Mouse (Mus musculus): Measurements from ENCODE around the gene Gmds. TPM values are rescaled to one million over a fixed set of nuclear protein-coding genes. Genes with fewer than 3 reads are reported as not detected.

Gene Gmds
- total and polyA plus RNA-seq, 2 experiments from 2014 or later = 13.7 to 31.9 TPM

DNA sequence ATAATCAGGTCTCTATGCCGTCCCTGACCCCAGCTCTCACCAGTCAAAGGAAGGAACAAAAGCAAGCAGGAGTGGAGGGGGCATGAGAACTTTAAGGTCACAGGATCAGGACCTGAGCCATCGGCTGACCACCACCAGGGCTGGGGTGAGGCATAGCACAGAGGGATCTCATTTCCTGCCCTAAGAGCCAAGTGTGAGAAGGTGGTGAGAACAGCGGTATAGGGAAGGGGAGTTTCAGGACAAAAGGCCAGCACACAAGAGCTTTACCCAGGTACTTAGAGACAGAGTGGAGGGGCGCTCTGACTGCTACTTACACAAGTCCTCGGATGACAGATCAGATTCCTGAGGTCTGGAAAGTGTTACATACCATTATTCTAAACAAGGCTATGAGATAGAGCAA is 426.6 kb downstream of the Gmds start:
- Histone ChIP-seq H3K4me2 (ENCODE audit: low read depth, low read length) (no peak overlapping the region), H3K36me3 (ENCODE audit: insufficient read depth, low read length) (no peaks in the 10 kb centered on the region), H3K9me3 (ENCODE audit: low read length) (no peaks in the 10 kb centered on the region), H3K4me3 (ENCODE audit: low read length) (no peak overlapping the region), H3K9ac (replicated peaks; ENCODE audit: low read length) (no peak overlapping the region), H3K27ac (no peak overlapping the region), H3K27me3 (ENCODE audit: insufficient read depth, low read length) (no peaks in the 10 kb centered on the region), H3K4me1 (ENCODE audit: insufficient read depth, low read length) (0 out of 2 replicates have a peak, but pooled peaks cover 3% of the 10 kb centered on the region)
- TF ChIP-seq CTCF (IDR thresholded peaks at IDR 0.05; ENCODE audit: low read depth) = no peak
- no peak for DNase-seq (ENCODE audit: low spot score)
- no peak for ATAC-seq
- 31% methylated on average over 5 of the region's 5 CpGs for WGBS

DNA sequence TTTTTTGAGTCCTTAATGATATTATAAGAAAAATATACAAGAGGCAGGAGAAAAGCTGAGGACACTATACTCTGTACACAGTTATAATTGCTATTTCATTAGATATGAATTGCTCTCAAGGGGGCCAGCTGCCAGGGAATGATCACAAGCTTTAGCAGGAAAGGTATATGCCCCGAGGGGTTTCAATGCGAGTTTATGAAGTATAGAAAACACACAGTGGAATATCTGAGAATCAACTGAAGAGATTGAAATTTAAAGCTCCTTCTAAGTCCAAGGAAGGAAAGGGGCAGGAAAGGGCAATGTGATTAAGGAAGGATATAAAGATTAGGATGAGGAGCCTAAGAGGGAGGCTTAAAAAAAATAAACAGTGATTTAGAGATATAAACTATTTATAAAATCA is 427.2 kb downstream of the Gmds start:
- H3K27ac ChIP-seq = no peak overlapping the region
- DNase-seq (ENCODE audit: low spot score) (no peak), ATAC-seq (no peak)
- 61% methylated on average over 2 of the region's 2 CpGs for WGBS
- no peak overlapping the region for H3K9ac ChIP-seq (replicated peaks; ENCODE audit: low read length)
- H3K9me3 ChIP-seq (ENCODE audit: low read length) = no peaks in the 10 kb centered on the region
- no peak for TF ChIP-seq CTCF (IDR thresholded peaks at IDR 0.05; ENCODE audit: low read depth)
- H3K36me3 ChIP-seq (ENCODE audit: insufficient read depth, low read length) = no peaks in the 10 kb centered on the region
- no peaks in the 10 kb centered on the region for H3K27me3 ChIP-seq (ENCODE audit: insufficient read depth, low read length)
- 0 out of 2 replicates have a peak, but pooled peaks cover 3% of the 10 kb centered on the region for H3K4me1 ChIP-seq (ENCODE audit: insufficient read depth, low read length)
- no peak overlapping the region for H3K4me3 ChIP-seq (ENCODE audit: low read length)
- H3K4me2 ChIP-seq (ENCODE audit: low read depth, low read length) = no peak overlapping the region

DNA sequence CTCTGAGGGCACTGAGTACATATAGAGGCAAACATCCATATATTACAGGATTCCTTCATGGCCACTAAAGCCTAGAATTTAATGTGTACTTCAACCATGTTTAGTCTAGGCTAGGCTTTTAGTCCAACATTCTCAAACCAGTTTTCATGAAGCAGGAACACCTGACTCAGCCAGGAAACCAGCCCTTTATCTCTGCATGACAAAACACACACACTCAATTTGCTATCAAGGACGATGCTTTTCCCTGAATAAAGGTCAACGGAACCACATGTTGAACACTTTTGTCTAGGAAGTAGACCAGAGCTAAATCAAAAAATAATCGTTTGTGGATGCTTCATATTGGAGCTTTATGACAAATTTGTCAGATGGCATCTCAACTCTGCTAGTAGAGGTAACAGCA is 429.5 kb downstream of the Gmds start:
- no peak for TF ChIP-seq CTCF (IDR thresholded peaks at IDR 0.05; ENCODE audit: low read depth)
- WGBS = 85% methylated on average over 3 of the region's 3 CpGs

DNA sequence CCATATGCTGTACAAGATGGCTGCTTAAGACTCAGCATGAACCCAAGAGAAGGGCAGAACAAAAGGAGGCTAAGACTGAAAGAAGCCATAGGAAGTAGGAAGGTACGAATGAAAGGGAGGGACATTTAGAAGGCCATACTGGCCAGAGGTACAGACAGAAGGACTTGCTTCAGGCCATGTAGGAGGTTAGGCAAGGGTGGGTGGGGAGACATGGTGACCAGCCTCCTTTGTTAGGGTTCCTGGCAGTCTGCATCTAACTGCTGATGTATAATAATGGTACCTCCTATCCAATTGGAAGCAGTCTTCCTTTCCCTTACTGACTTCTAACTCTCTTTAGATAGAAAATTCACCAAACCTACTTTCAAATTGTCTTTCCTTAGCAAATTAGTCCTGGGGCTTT is 432.0 kb downstream of the Gmds start:
- 64% methylated on average over 1 of the region's 1 CpGs for WGBS
- no peak for ATAC-seq
- no peak for TF ChIP-seq CTCF (IDR thresholded peaks at IDR 0.05; ENCODE audit: low read depth)
- Histone ChIP-seq H3K4me2 (ENCODE audit: low read depth, low read length) (no peak overlapping the region), H3K4me3 (ENCODE audit: low read length) (no peak overlapping the region), H3K9me3 (ENCODE audit: low read length) (no peaks in the 10 kb centered on the region), H3K27me3 (ENCODE audit: insufficient read depth, low read length) (no peaks in the 10 kb centered on the region), H3K27ac (no peak overlapping the region), H3K36me3 (ENCODE audit: insufficient read depth, low read length) (no peaks in the 10 kb centered on the region), H3K4me1 (ENCODE audit: insufficient read depth, low read length) (no peaks in the 10 kb centered on the region), H3K9ac (replicated peaks; ENCODE audit: low read length) (no peak overlapping the region)
- DNase-seq (ENCODE audit: low spot score) = no peak

More for the DNA sequence above, 429.5 kb downstream of the Gmds start:
- Histone ChIP-seq H3K27ac (no peak overlapping the region), H3K4me2 (ENCODE audit: low read depth, low read length) (no peak overlapping the region), H3K27me3 (ENCODE audit: insufficient read depth, low read length) (no peaks in the 10 kb centered on the region), H3K9ac (replicated peaks; ENCODE audit: low read length) (no peak overlapping the region), H3K4me1 (ENCODE audit: insufficient read depth, low read length) (0 out of 2 replicates have a peak, but pooled peaks cover 3% of the 10 kb centered on the region), H3K4me3 (ENCODE audit: low read length) (no peak overlapping the region), H3K9me3 (ENCODE audit: low read length) (no peaks in the 10 kb centered on the region), H3K36me3 (ENCODE audit: insufficient read depth, low read length) (no peaks in the 10 kb centered on the region)
- ATAC-seq = no peak
- DNase-seq (ENCODE audit: low spot score) = no peak

DNA sequence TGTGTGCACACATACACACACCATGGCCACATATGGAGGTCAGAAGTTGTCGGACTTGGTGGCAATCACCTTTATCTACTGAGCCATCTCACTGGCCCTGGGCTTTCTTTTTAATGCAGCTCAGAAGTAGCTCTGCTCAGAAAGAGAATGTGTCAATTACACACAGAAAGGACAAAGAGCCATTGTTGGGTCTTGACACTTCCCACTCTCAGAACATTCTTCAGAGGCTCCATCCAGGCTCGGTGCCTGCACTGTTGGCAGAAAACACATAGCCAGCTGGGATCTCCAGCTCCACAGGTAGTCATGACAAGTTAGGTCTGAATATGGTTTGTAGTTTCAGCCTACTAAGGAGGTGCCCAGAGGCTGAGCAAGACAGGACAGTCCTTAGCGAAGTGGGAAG is 438.3 kb downstream of the Gmds start:
- no peak for ATAC-seq
- no peaks in the 10 kb centered on the region for H3K4me1 ChIP-seq (ENCODE audit: insufficient read depth, low read length)
- TF ChIP-seq CTCF (IDR thresholded peaks at IDR 0.05; ENCODE audit: low read depth) = no peak

DNA sequence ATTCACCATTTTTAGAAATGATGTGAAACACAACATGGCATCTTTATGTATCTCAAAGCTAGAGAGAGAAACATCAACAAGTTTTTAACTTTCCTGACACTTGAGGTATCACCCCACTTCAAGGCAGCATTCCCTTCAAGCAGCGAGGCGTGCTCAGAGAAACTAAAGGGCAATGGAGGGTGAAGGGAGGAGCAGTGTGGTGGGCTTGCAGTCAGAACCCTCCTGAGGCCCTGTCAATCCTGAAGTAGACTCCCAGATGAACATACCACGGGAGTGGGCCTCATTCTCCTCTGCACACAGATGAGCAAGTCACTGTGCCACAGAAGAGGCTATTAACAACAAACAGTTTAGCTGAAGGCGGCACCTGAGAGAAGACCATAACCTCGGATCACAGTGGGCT is 439.1 kb downstream of the Gmds start:
- Histone ChIP-seq H3K4me1 (ENCODE audit: insufficient read depth, low read length) (no peaks in the 10 kb centered on the region), H3K27me3 (ENCODE audit: insufficient read depth, low read length) (no peaks in the 10 kb centered on the region), H3K9ac (replicated peaks; ENCODE audit: low read length) (no peak overlapping the region), H3K27ac (no peak overlapping the region), H3K9me3 (ENCODE audit: low read length) (no peaks in the 10 kb centered on the region), H3K4me3 (ENCODE audit: low read length) (no peak overlapping the region), H3K4me2 (ENCODE audit: low read depth, low read length) (no peak overlapping the region), H3K36me3 (ENCODE audit: insufficient read depth, low read length) (no peaks in the 10 kb centered on the region)
- no peak for TF ChIP-seq CTCF (IDR thresholded peaks at IDR 0.05; ENCODE audit: low read depth)
- WGBS = 76% methylated on average over 5 of the region's 5 CpGs
- no peak for ATAC-seq
- no peak for DNase-seq (ENCODE audit: low spot score)

More for the DNA sequence above, 438.3 kb downstream of the Gmds start:
- no peaks in the 10 kb centered on the region for H3K9me3 ChIP-seq (ENCODE audit: low read length)
- H3K4me3 ChIP-seq (ENCODE audit: low read length) = no peak overlapping the region
- no peak overlapping the region for H3K9ac ChIP-seq (replicated peaks; ENCODE audit: low read length)
- DNase-seq (ENCODE audit: low spot score) = no peak
- no peaks in the 10 kb centered on the region for H3K36me3 ChIP-seq (ENCODE audit: insufficient read depth, low read length)
- H3K4me2 ChIP-seq (ENCODE audit: low read depth, low read length) = no peak overlapping the region
- no peaks in the 10 kb centered on the region for H3K27me3 ChIP-seq (ENCODE audit: insufficient read depth, low read length)
- WGBS = 47% methylated on average over 3 of the region's 3 CpGs
- H3K27ac ChIP-seq = no peak overlapping the region

DNA sequence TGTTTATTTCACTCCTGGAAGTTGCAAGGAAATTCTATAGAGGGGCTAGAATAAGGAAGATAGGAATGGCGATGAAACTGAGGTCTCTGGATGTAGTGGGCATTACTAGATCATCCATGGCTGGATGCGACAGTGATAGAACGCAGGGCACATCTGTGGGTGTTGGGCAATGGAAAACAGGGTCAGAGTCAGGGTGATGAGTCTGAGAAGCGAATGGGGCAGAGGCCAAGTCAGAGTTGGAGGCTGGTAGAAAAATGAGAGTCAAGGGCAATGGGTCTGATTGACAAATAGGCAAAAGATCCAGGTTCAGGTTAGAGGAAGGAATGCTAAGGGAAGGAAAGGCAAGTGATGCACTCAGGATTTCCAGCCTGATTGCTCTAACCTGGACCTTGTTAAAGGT is 441.0 kb downstream of the Gmds start:
- WGBS = 92% methylated on average over 4 of the region's 4 CpGs

More for the DNA sequence above, 441.0 kb downstream of the Gmds start:
- Histone ChIP-seq H3K4me2 (ENCODE audit: low read depth, low read length) (no peak overlapping the region), H3K36me3 (ENCODE audit: insufficient read depth, low read length) (no peaks in the 10 kb centered on the region), H3K9me3 (ENCODE audit: low read length) (no peaks in the 10 kb centered on the region), H3K27ac (no peak overlapping the region), H3K4me3 (ENCODE audit: low read length) (no peak overlapping the region), H3K9ac (replicated peaks; ENCODE audit: low read length) (no peak overlapping the region), H3K4me1 (ENCODE audit: insufficient read depth, low read length) (no peaks in the 10 kb centered on the region), H3K27me3 (ENCODE audit: insufficient read depth, low read length) (no peaks in the 10 kb centered on the region)
- DNase-seq (ENCODE audit: low spot score) (no peak), ATAC-seq (no peak)
- no peak for TF ChIP-seq CTCF (IDR thresholded peaks at IDR 0.05; ENCODE audit: low read depth)
